Mouse (Mus musculus): ENCODE measurements around the gene Tead1. TPM values are rescaled to one million over a fixed set of nuclear protein-coding genes. Genes with fewer than 3 reads are reported as not detected.
A peak's percentile ranks its signal among the peaks of the same experiment; 100 is the strongest.

Tead1 gene
- total RNA-seq, 2 experiments from 2014 or later: not detected

DNA sequence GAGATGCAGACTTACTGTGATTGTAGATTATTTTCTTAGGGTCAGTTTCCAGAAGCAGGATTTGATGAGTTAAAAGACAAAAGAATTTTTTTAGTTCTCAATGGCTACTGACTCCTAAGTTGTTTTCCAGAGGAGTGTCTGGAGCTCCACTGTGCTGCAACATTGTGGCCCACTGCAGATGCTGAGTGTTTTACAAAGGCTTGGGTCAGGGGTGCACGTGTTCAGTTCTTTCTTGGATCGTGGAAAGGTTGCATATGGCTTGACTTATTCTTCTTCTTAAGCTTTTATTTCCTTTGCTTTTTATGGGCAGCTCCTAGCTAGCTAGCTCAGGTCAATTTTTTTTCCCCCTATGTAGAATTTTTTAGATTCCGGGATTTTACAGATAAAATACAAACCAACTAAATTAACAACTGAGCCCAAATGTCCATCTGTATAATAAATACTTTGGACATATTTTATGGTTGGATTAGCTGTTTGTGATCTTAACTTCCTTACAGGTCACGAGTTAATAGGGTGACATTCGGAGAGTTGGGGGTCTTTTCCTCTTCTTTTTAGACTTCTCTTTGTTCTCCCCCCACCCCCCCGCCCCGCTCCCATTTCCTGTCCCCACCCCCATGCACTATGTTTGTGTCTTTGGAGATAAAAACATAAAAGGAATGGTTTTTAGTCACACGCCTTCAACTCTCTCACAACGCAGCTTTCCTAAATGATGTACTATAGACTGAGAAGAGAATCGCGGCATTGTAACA is 40.5 kb downstream of the Tead1 start:
- ATAC-seq (replicated peaks; ENCODE audit: low FRiP score, low TSS enrichment, poor library complexity, severe bottlenecking): no peak

GRCm38 (mm10) chr7:112720143-112720988 is 41.2 kb downstream of the Tead1 start:
- no peak for ATAC-seq (replicated peaks; ENCODE audit: low FRiP score, low TSS enrichment, poor library complexity, severe bottlenecking)

GRCm38 (mm10) chr7:112720989-112721337 is 41.8 kb downstream of the Tead1 start:
- no peak for ATAC-seq (replicated peaks; ENCODE audit: low FRiP score, low TSS enrichment, poor library complexity, severe bottlenecking)

DNA sequence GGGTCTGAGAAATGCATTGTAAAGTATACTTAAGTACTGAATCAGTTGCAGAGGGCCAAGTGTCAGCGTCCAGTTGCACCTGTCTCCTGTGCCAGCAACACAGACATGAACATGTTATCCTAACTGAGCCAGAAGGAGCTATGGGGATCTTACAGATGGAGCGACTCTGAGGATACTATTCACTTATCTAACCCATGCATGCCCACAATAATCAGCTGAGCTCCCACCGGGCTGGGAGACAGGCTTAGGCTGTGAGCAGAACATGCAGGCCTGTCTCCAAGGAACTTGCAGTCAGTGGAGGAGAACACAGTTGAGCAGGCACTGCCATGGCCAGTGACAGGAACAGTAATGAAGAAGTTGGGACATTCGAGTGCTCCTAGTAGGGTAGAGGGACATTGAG is 42.7 kb downstream of the Tead1 start:
- ATAC-seq (replicated peaks; ENCODE audit: low FRiP score, low TSS enrichment, poor library complexity, severe bottlenecking): 0 out of 2 replicates have a peak, but pooled peaks have one; percentile 16

GRCm38 (mm10) chr7:112728399-112728798 is 49.3 kb downstream of the Tead1 start:
- ATAC-seq (replicated peaks; ENCODE audit: low FRiP score, low TSS enrichment, poor library complexity, severe bottlenecking): no peak

DNA sequence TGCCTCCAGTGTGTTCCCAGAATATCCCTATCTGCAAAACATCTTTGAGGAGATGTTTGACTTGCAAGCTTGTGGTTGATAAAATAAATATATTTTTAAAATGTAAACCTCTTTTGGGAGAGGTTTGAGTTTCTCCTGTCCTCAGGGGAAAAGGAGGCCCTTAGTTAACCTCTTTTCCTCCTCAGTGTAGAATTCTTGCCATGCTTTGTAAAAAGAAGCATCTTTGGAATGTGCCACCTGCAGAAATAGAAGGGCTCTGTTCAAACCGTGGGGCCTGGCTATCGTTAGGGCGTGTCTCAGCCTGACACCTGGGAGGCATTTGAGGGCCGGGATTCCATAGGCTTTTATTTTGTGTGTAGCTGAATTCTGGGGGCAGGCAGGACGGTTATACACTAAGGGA is 51.1 kb downstream of the Tead1 start:
- no peak for ATAC-seq (replicated peaks; ENCODE audit: low FRiP score, low TSS enrichment, poor library complexity, severe bottlenecking)

GRCm38 (mm10) chr7:112731584-112731983 is 52.5 kb downstream of the Tead1 start:
- no peak for ATAC-seq (replicated peaks; ENCODE audit: low FRiP score, low TSS enrichment, poor library complexity, severe bottlenecking)

- no peak for ATAC-seq (replicated peaks; ENCODE audit: low FRiP score, low TSS enrichment, poor library complexity, severe bottlenecking)
These were observed 60.1 kb downstream of the Tead1 start for GRCm38 (mm10) chr7:112739174-112739573.

DNA sequence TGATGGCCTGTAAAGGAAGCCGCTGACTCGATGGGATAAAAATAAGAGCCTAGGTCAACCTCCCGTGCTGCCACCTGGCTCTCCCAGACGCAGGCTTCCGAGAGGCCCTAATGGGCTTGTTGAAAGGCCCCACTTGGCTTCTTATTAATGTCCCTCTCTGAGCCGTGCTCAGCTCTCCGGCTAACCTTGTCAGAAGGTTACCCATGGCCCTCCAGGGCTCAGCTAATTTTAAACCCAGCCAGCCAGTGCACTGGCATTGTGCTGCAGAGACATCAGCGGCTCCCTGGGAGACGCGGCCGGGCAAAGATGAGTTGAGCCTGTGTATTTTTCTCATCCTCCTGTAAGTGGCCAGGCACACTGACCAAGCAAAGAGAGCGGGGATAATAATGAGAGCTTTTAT is 62.7 kb downstream of the Tead1 start:
- ATAC-seq (replicated peaks; ENCODE audit: low FRiP score, low TSS enrichment, poor library complexity, severe bottlenecking): no peak

GRCm38 (mm10) chr7:112743063-112743462 is 63.9 kb downstream of the Tead1 start:
- ATAC-seq (replicated peaks; ENCODE audit: low FRiP score, low TSS enrichment, poor library complexity, severe bottlenecking): no peak

- ATAC-seq (replicated peaks; ENCODE audit: low FRiP score, low TSS enrichment, poor library complexity, severe bottlenecking): no peak
These were observed 64.7 kb downstream of the Tead1 start for GRCm38 (mm10) chr7:112743621-112744395.

DNA sequence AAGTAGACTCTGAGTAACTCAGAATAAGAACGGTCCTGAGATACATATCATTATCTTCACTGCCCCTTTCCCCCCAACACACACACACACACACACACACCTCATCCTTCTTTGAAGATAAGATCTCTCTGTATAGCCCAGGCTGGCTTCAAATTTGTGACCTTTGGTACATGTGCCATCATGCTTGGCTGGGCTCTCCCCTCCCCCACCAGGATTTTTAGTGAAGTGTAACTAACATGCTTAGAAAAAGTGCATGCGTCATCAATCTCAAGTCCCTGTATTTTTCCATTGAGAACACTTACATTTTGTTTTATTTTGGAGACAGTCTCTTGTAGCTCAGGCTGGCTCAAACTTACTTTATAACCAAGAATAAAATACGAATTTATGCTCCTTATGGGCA is 68.1 kb downstream of the Tead1 start:
- ATAC-seq (replicated peaks; ENCODE audit: low FRiP score, low TSS enrichment, poor library complexity, severe bottlenecking): no peak

- no peak for ATAC-seq (replicated peaks; ENCODE audit: low FRiP score, low TSS enrichment, poor library complexity, severe bottlenecking)
These were observed 68.7 kb downstream of the Tead1 start for GRCm38 (mm10) chr7:112747836-112748235.

- no peak for ATAC-seq (replicated peaks; ENCODE audit: low FRiP score, low TSS enrichment, poor library complexity, severe bottlenecking)
These were observed 69.2 kb downstream of the Tead1 start for GRCm38 (mm10) chr7:112748327-112748726.

DNA sequence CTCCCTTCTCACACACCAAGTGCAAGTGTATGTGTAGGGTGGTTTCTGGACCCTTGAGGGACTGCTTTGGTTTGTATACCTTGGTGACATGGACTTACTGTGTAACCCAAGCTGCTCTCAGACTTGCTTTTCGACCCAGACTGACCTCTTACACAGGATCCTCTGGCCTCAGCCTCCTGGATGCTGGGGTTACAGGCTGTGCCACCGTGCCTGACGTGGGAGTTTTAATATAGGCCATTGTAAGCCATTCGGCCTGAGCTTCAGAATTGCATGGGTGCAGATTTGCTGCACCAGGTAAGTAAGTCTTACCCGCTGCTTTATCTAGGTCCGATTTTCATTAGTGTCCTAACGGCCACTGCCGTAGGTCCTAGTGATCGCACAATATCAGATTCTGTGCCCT is 71.0 kb downstream of the Tead1 start:
- no peak for ATAC-seq (replicated peaks; ENCODE audit: low FRiP score, low TSS enrichment, poor library complexity, severe bottlenecking)

- no peak for ATAC-seq (replicated peaks; ENCODE audit: low FRiP score, low TSS enrichment, poor library complexity, severe bottlenecking)
These were observed 73.2 kb downstream of the Tead1 start for GRCm38 (mm10) chr7:112752311-112752710.

- ATAC-seq (replicated peaks; ENCODE audit: low FRiP score, low TSS enrichment, poor library complexity, severe bottlenecking): no peak
These were observed 74.2 kb downstream of the Tead1 start for GRCm38 (mm10) chr7:112753314-112753713.

- no peak for ATAC-seq (replicated peaks; ENCODE audit: low FRiP score, low TSS enrichment, poor library complexity, severe bottlenecking)
These were observed 80.3 kb downstream of the Tead1 start for GRCm38 (mm10) chr7:112759359-112759975.

GRCm38 (mm10) chr7:112760293-112760692 is 81.2 kb downstream of the Tead1 start:
- no peak for ATAC-seq (replicated peaks; ENCODE audit: low FRiP score, low TSS enrichment, poor library complexity, severe bottlenecking)

GRCm38 (mm10) chr7:112760782-112761181 is 81.7 kb downstream of the Tead1 start:
- ATAC-seq (replicated peaks; ENCODE audit: low FRiP score, low TSS enrichment, poor library complexity, severe bottlenecking): no peak

All from megakaryocyte-erythroid progenitor cell, adult 5-6 weeks (primary cell).